Mouse (Mus musculus): ENCODE measurements around the gene Sit1.

DNA sequence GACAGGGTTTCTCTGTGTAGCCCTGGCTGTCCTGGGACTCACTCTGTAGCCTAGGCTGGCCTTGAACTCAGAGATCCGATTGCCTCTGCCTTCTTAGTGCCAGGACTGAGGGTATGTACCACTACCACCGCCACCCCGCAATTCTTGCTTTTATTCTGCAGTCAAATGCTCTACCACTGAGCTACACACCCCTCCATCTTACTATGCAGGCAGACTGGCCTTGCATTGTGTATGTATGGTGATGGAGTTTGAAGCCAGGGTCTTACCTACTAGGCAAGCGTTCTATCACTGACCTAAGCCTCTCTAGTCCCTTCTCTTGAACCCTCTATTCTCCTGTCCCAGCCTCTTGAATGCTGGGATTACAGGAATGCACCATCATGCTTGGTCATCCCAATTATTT lies 29.8 kb upstream of the Sit1 start:
- TF ChIP-seq POLR2A (IDR thresholded peaks at IDR 0.05; ENCODE audit: insufficient read depth, low read length) (no peak), CTCF (IDR thresholded peaks at IDR 0.05; ENCODE audit: low read depth, low read length) (no peak), EP300 (IDR thresholded peaks at IDR 0.05; ENCODE audit: insufficient read depth, low read depth, low read length) (no peak)
